Mouse (Mus musculus): ENCODE measurements around the gene Hs1bp3.

The Hs1bp3 gene

DNA sequence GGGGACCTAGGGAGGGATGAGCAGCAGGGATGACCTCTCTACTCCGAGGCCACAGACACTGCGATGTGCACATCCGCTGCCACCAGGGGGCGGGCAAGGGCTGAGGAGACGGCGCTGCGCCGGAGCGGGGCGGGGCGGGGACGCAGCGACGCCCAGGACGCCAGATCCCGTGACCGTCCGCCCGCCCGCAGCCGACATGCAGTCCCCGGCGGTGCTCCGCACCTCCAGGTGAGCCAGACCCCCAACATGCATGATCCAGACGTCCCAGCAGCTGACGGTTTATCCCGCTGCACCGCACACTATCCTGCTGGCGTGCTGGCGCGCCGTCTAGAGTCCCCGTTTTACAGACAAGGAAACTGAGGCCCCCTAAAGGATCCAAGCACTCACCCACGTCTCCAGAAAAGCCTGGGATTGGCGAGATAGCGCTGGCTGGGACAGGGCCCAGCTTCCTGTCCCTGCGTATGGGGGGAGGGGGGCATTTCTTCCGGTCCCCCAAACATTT lies at the start of gene Hs1bp3:
Gene Hs1bp3, plus strand, starts transcription at position 163 of the 502 bp plus-strand sequence.
- DNase-seq = peak; percentile 89

DNA sequence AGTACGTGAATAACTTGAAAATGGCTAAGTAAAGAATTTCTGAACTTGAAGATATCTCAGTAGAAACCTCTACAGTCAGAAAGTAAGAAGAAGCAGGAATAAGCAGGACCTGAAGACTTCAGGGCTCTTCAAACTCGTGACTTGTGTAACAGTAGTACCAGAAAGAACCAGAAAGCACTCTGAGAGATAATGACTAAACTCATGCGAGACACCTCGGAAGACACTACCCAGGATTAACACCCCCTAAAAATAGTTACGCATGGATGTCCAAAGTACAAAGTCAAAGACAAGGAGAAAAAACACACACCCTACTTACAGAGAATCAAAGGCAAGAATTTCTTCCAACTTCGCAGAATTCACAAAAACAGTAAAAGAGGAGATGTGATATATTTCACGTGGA lies 46.9 kb upstream of the Hs1bp3 start:
- no peak for DNase-seq

DNA sequence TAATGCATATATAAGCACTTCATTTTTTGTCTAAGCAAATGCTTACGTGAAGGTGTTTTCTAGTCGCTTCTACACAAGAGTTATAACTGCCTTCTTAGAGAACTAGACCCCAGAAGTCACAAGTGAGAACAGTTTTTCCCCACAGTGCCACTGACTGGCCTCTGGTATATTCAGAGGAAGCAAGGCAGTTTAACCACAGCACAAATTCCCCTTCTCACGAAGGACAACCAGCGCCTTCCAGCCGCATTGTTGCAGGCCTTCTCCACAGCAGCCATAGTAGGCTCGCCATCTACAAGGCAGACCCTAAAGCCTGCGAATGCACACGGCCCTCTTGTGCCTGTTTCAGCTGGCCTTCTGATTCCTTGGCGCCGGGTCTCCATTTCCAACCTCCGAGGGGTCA lies 43.6 kb upstream of the Hs1bp3 start:
- no peak for DNase-seq

DNA sequence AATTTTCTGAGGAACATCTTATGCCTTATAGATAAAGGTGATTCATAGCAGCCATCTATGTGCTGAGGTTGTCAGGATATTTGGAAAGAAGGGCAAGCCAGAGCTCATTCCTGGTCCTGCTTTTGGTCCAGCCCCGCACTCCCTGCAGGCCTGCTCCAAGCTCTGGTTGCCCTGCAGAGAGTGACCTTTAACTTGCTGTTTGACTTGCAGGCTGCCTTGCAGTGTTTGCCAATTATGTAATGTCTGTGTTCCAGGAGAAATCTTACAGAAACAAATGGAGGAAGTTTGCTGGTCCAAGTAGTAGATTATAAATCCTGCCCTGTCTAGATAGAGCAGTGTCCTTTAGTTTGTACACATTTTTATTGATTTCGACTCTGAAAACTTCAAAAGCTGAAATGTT lies 41.8 kb upstream of the Hs1bp3 start:
- DNase-seq = no peak

DNA sequence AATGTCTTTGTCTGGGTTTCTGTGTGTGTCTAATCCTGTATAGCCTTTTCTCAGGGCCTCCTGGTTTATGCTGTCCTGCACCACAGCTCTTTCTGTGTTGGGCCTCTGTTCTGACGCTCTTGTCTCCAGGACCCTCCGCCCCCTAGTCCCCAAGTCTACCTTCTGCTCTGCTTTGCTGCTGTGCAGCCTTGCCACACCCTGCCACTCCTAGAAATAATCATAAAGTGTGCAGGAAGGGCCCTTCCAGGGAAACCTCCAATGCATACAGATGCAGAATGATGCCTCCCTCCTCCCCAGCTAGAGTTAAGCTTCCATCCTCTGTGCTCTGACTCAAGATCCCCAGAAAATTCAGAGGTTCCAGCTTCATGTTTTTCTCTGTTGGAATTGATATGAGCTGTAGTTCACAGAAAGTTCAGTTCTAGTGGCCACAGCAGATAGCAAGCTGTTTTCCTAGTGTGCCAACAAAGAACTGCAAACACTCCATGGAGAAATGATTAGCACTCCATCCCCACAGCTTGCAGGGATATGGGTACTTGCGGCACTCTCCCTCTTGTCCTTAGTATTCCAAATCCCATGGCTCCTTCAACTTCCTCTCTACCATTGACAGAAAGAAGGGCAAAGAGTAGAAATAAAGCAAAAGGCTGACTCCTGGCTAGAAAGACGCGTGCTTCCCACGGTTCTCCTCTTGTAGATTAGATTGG lies 39.6 kb upstream of the Hs1bp3 start:
- DNase-seq = no peak

DNA sequence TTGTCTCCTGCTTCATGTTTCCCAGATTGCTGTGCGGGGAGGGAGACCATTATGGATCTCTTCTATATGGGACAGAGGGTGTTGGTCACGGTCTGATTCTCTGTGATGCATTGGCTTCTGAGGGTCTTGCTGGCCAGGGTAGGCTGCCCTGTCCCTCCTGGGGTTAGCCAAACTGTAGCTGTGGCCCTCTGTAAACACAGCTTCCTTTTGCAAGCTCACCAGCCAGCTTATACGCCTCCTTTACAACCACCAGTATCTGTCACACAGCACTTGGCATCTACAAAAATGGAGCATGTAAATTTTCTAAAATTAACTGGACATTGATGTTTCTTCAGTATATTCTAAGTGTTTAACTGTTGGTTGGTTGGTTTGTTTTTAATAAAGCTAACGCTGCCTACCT lies 37.8 kb upstream of the Hs1bp3 start:
- no peak for DNase-seq

DNA sequence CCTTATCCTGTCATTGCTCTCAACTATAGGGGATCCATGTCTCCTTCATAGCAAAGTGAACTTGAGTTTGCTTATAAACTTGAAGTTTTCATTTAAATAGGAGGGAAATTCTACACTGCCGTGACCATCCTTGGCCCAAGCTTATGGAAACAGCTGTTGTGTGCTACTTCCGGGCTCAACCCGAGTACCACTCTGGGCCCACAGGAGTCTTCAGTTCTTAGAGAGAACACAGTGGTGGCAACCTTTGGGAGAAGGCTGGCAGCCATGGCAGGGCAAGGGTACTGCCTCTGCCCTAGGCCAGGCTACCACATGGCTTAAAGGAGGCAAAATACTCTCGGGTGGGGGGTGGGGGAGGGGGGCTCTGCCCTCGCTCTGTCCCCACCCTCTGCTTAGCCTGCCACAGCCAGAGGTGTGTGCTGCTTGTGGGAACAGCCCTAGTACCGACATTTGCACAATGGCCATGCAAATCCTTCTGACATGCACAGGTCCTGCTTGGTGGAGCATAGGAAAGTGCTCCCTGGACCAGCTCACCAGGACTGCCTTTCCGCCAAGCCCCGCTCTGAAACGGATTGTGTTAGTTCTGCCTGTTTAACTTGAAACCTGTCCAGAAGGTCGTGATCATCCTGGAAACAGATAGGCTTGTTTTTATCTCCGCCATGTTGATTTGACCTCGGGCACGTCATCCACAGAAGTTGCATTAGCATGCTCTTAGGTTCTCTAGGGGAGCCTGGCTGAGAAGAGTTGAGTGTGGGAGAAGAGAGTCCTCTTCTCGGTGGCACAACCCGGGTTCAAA lies 31.8 kb upstream of the Hs1bp3 start:
- no peak for DNase-seq

DNA sequence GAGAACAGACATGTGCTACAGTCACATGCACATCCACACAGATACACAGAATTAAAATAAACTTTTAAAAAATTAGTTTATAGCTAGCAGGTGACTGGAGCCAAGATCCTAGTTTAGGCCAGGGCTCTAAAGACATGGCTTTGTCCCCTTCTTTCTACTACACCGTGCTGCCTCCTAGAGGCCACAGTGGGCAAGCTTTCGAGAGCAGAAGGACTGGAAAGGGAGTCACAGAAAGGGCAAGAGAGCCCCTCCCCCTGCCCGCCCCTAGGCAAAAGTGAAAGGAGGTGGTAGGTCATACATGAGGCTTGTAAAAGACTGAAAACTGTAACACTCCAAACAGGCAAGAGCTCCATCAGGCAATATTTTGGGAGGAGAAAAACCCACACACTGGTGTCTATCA lies 25.3 kb upstream of the Hs1bp3 start:
- DNase-seq = no peak

DNA sequence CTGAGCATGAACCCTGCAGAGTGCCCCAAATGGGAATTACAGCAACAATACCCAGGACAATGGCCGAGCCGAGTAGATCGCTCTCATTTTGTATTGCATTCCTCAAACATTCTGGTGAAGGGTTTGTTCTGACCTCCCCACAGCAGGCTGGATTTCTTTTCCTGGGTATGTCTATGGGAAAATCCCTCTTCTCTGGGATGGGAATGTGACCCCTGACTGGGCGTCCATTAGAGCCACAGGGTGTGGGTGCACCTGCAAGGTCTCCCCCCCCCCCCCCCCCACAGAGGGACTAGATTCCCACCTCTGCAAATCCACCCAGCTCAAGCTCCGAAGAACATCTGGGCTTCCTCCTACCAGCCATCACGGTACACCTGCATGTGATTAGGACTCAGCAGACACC lies 24.1 kb upstream of the Hs1bp3 start:
- DNase-seq = no peak

DNA sequence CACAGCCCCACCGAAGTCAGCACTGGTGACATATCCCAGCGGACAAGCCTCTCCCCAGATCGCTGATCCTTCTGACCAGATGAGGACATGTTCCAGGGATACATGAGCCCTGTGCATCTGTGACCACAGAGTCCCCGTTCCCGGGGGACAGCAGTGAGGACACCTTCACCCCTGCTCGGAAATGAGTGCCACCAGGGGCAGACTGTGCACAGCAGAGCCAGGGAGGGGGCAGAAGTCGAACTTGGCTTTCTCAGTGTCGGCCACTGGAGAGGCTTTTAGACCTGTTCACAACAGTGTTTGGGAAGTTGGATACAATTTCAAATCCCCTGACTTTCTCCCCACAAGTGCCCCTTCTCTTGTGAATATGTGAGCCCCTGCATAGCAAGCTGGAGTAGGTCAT lies 23.7 kb upstream of the Hs1bp3 start:
- DNase-seq = no peak

DNA sequence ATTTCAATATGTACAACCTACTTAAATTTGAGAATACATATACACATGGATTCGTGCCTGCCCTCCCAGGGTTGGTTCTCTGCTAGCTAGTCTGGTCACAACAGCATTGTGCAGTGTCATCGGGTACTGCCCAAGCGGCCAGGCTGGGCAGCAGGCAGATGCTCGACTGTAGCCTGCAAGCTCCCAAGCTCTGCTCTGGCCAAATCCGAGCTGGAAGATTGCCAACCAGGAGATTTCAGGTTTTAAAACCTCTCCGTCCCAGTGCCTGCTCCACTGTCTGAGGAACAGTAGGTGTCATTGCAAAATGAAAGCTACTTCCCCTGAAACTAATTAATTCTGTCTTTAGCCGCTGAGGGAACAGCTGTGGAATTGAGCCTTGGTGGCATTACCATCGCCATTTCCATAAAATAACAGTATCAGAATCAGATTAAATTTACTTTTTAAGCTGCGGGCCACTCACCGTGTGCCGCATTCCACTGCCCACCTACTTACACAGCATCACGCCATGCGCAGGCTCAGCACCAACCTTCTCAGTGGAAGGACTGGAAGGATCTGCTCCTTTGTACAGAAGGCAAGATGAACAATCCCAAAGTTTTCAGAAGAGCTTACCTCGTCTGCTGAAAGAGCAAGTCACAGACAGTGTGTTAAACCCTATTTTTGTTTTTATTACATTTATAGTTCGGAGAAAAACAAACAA lies 21.9 kb upstream of the Hs1bp3 start:
- DNase-seq = no peak

DNA sequence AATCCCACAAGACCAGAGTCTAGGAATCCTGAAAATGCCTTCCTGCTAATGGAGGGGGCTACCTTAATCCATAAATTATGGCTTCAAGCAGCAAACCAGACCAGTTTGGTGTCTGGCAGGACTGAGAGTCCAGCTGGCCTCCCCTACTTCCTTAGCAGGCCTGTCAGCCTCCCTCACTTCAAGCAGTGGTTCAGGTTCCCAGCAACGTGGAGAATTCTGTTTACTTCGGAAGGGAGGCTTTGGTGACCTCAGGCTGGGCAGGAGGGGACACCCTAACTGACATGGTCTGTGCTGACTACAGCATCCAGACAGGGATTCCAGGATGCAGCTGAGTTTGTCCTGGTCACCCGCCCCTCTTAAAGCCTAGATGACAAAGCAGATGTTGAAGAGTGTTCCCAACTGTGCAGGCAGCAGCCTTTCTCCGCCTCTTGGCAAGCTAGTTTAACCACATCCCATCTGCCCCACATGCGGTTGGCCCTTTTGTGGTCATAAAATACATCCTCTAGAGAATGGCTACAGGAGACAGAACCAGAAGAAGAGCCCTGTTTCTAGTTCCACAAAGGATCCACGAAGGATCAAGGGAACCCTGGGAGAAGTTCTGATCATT lies 17.8 kb upstream of the Hs1bp3 start:
- no peak for DNase-seq

DNA sequence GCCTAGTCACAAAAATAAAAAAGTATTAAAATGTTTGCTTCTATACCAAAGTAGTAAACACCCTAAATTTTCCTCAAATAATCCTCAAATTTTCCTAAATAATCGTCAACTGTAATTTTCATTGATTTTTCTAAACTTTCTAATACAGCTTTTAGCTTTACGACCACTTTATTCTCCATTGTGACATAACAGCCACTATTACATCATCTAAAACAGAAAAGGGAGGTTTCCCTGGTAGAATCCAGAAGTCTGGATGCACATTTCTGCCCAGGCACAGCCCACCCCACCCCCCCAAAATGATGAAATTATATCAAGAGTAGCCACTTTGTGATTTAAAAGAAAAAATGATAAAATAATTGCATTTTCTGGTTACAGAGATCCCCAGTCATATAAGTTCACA lies 17.1 kb upstream of the Hs1bp3 start:
- no peak for DNase-seq

DNA sequence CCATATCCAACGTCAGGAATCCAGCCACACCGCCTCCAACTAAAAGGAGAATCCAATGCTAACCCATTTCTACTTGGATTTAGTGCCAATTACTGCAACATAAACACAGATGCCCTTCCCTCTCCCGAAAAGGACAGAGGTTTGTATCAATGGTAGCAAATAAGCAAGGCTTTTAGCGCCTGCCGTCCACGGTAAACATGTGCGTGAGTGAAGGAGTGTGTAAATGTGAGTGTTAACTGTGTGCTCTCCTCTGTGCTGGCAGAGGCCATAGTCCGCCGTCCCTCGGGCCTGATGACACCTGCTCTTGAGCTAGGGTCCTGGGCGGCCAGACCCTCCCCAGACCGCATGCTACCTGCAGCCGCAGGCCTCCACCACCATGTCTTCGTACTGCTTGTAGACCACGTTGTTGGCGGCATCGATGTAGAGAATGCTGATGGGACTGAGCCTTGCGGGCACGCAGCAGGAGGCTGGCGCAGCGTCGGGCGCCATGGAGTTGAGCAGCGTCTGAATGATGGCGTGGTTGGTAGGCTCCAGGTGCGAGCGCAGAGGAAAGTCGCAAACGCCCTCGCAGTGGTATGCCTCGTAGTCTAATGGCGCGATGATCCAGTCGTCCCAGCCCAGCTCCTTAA lies 15.5 kb upstream of the Hs1bp3 start:
- DNase-seq = no peak

DNA sequence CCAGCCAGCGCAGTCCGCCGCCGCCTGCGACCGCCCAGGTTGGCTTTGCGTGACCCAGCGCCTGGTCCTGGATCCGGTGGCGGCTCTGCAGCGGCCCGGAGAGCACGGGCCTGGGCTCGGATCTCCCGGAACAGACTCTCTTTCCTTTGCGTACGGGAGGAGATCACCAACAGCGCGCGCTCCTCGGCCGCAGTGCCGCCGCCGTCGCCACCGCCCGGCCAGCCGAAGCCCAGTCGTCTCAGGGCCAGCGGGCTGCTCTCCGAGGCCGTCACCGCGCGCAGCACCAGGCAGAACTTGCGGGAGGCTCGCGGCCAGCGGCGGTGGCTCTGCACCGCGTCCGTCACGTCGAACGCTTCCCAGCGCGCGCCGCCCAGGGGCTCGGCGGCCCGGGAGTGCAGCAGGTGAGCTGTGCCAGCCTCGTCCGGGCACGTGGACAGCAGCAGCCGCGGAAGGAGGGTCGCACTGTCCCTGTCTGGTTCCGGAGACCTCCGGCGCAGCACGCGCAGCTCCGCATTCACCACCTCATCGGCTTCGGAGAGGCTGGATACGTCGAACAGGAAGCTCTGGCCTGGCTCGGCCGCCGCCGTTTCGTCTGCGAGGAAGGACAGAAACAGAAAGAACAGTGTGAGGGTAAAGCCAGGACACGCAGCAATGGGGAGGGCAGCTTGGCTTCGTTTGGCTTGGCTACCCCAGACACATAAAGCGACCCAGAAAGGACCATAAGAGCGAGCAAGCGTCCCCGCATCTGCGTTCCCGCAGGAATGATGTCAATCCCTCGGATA lies 14.7 kb upstream of the Hs1bp3 start:
- no peak for DNase-seq

DNA sequence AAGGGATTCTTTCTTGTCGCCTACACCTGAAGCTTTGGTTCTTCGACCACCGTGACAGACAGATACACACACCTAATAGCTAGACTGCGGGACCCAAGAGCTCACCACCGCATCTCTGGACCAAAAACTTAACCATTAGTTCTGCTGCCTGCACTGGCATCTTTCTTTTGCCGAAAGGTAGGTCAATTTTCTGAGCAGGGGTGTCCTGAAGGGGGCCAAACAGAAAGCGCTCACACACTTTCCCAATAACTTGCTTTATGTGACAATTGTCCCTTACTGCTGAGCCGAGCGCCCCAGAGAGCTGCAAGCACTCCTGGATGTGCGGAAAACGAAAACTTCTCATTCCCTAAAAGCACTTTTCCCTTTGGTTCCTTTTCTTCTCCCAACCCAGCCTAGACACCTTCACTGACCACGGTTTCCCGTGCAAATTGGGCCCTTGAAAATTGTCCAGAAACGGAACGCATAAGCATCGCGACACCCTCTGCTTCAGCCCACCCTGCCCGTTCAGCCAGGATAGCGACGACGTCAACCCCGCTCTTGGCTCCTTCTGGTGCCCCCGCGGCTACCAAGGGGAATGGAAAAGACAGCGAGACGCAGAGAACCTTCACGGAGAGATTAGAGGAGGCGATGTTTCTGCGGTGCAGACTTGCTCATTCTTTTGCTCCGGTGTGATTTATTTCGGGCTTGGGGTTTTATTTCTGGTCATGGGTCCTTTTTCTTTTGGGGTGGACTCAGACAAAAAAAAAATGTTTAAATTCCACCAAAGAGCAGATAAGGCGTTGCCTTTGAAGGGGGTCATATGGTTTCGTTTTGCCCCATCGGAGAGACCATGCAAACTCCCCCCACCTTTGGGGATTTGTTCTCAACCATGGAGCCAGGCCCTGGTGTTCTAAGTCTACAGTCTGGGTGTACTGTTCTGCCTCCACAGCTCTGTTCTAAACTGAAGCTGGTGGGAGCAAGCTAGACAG lies 13.8 kb upstream of the Hs1bp3 start:
- no peak for DNase-seq

DNA sequence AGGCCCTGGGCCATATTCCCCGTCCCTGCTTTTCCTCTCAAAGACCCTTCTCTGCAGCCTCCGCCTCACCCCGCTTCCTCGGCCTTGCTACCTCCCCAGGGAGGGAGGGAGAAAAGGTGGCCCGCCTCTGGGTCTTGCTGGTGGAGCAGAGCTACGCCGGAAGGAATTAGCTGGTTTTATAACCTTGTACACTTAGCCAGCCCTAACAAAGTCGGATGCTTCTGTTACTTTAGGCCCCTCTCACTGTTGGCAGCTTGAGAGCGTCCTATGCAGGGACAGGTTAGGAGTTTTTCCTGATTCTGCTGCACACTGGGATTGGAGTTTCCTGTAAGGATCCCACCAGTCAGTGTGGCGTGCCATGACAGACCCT lies 13.1 kb upstream of the Hs1bp3 start:
- no peak for DNase-seq

DNA sequence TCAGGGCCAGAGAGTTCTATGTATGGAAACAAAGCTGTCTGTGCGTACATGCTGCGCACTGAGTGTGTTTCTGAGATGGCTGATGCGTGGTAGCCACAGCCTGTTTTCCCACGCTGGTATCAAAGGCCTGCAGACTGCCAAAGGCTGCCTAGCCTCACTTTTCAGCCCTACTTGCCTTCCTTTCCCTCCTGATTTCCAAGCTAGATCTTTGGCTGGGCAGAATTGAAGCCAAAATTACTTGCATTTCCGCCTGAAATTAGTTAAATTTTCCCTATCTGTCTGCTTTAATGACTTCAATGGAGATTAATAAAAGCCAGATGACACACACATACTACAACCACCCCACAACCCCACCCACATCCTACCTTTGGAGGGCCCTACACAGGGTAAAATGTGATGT lies 12.7 kb upstream of the Hs1bp3 start:
- DNase-seq = no peak

DNA sequence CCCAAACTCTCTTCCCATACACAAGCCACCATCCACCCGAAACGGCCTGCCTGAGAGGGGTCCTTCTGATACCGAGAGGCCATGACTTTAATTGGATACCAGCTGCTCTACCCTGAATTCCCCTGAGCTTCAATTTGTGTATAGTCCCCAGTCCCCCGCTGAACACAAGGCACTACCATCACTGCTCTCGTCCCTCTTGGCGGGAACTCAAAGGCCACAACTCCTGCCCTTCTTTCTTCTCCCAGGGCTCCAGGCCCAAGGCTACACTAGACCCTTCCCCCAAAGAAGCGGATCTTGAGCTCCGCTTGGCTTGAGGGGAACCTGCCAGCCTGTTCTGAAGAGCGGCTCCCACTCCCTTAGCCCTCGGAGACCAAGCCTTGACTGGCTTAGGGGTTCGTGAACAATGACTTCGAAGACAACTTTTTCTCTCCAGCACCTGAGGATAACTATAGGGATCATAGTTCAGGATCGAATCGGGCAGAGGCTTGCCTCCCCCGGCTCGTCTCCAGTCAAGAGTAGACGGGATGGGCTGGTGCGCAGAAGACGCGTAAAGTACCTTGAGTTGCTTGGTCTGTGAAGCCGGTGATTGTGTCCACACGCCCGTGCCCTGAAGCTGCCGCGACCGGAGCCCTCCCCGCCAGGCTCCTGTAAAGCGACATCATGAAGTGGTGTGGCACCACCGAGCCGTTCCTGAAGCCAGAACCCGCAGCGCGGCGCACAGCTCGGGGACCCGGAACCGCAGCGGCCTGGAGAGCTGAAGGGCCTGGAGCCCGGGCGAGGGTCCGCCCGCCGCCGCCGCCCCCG lies 12.0 kb upstream of the Hs1bp3 start:
- DNase-seq = no peak

DNA sequence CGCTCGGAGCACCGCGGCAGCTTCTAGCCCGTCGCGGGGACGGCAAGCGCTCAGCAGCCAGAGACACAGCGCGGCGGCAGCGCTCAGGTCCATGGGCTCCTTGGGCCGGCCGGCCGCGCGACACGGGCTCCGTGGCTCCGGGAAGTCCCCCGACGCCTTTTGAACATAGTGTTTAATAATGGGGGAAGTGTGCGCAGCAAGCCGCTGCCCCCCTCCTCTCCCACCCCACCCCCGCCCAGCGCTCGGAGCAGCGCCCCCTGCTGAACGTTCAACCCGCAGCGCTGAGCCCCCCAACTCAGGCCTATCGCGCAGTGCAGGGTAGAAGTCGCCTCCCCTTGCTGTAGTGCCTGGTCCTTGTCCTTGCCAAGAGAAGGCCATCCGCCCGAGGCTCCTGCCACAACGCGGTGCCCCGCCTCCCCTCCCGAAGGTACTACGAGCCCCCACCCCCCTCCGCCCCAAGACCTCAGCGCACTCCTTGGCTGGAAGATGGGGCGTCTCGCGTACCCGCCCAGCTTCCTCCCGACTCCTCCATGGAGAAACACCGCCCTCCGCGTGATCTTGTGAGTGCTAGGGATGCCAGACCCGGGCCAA lies 11.3 kb upstream of the Hs1bp3 start, which contains the start of gene Gdf7:
Gene Gdf7, minus strand, starts transcription at position 114 of the 591 bp plus-strand sequence.
- DNase-seq = no peak
